Mouse (Mus musculus): ENCODE results near the gene Oxsm. TPM values are rescaled to one million over a fixed set of nuclear protein-coding genes. Genes with fewer than 3 reads are reported as not detected.

Gene Oxsm
- total RNA-seq, 2 experiments from 2014 or later = 17.1 to 18.8 TPM

DNA sequence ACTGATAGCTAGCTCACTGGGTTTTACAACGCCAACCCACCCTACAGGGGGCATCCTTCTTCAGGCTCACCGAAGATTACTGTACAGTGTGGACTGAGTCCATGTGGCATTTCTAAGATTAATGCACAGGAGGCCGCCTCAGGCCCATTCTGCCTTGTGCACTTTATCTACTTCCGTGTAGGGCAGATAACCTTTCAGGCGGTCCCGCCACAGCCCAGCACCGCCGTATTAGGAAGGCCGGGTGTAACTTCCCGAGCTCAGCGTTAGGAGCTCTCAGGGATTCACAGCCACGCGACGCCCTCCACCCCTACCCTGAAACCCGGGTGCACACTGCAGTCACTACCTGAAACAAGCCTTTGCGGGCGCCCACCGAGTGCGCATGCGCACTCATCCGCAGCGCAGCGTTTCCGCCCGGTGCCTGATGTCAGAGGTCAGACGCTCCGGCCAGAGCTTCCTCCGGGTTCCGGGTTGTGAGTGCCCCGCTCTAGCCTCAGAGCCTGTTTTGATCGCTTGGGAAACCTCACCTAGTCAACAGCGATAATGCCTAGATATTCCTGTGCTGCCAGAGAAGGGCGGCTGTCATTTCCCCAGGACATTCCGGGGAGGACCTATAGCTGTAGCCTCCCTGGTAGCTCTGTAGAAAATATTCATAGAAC lies 6.5 kb downstream of the Oxsm start:
- intact Hi-C loops (cut with DNase I) = no loop called here
- DNase-seq = peak; percentile 94

DNA sequence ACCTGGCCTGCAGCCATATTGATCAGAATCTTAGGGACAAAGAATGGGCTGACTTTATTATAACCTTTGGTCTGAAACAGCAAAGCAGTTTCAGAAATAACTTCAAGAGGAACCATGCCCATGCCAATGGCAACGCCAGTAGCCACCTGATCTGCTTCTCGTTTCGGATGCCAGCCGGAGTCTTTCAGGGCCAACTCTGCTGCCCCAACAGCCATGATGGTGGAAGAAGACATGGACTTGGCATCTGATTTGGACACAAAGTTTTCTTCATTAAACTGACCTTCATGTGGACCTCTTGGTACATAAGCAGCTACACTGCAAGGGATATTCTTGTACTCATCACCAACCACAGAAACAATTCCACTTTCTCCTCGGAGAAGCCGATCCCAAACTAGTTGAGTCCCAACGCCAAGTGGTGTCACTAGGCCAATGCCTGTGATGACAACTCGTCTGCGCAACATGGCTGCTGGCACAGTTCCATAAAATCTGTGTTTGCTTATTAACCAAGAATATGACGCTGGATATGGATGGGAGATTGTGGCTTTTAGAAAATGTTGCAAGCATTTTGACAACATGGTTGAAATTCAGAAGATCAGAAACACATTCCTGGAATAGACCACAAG lies 7.3 kb downstream of the Oxsm start:
- intact Hi-C loops (cut with DNase I) = no loop called here
- DNase-seq = peak in 1 of 2 experiments; percentile 23

DNA sequence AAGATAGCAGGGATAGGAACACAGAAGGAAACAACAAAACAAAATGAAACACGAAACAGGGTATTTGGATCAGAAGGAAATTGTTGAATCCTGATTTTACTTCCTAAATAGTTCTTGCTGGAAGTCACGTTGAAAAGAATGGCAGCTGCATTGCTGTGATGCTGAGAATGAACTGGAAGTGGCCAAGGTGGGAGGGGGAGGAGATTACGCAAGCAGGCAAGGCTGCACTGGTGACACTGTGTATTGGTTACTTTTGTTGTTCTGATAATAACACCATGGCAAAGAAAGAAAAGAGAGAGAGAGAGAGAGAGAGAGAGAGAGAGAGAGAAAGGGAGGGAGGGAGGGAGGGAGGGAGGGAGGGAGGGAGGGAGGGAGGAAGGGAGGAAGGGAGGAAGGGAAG lies 13.1 kb downstream of the Oxsm start:
- intact Hi-C loops (cut with DNase I) = no loop called here
- DNase-seq = no peak

DNA sequence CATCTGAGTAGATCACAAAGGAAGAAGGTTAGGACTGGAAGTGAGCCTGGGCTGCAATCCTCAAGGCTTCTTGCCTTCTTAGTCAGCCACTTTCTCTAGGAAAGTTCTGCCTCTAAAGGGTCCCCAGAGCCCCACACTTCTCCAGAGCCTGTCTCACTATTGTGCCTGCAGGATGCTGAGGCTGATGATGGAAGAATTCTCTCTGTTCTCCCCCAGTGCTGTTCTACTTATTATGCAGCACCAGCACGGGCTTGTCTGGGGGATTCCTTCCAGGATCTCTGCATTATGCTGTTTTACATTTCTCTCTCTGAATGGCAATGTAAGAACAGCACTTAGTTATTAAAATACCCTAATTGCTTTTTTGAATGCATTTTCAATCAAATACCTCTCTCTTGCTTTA lies 16.1 kb downstream of the Oxsm start:
- intact Hi-C loops (cut with DNase I) = no loop called here
- DNase-seq = no peak

DNA sequence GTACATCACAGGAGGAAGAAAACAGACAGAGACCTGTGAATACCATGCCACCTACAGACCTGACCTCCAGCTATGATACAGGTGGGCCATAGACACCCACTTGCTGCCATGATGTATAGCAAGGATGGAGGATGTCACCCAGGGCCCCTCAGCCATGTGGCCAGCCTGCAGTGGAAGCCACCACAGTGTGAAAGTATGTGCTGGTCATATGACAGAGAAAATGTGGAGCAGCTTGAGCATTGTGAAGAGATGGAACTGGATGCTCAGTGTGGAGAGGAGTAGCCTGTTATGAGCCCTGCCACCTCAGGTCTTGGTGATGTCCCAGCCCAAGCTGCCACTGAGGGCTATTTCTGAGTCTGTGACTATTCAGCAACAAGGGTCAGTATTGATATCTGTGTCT lies 19.0 kb downstream of the Oxsm start:
- intact Hi-C loops (cut with DNase I) = no loop called here
- DNase-seq = no peak

DNA sequence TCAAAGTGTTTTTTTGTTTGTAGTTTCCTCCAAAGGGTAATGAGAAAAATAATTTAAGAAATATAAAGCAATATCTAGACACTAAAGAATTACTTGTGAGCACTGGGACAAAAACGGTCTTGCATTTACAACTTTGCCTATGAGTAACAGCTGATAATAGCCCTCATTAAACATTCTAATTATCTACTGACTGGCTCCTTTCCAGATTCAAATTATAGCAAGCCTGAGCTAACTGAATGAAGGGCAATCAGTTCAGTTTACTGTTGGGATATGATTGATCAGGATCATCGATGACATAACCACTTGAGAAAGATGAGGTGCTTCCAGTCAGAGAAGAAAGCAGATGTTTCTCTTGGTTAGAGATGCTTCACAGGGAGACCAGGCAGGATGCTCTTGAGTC lies 20.2 kb downstream of the Oxsm start:
- intact Hi-C loops (cut with DNase I) = no loop called here
- DNase-seq = no peak

DNA sequence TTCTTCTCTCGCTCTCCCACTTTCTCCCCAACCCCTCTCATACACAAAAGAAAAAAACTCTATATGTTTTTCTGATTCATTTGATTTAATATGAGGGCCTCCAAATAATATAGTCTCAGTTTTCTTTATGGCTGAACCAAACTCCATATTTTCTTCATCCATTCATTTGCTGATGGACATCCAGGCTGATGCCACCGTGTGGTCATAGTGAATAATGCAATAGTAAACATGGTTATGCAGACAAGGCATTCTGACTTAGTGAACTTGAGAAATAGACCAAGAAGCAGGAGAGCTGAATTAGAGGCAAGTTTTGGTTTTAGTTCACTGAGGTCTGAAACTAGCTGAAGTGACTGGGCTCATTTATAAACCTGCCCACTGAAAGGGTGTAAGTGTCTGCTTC lies 30.6 kb downstream of the Oxsm start:
- intact Hi-C loops (cut with DNase I) = no loop called here
- peak; percentile 20 to 46 for DNase-seq

DNA sequence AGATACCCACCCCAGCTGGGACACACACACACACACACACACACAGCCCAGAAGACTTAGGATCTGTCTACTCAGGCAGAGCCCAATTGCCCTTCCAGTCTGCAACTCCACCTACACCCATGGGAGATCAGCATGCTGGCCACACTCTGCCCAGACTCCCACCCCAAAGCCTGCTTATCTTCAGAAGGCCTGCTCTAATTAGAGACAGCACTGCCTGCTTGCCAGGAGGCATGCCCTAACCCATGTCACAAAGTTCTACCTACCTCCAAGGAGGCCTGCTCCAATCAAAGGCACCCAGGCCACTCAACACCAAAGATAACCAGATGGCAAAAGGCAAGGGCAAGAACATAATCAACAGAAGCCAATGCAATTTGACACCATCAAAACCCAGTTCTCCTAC lies 41.9 kb downstream of the Oxsm start:
- no peak for DNase-seq
- intact Hi-C loops (cut with DNase I) = no loop called here

DNA sequence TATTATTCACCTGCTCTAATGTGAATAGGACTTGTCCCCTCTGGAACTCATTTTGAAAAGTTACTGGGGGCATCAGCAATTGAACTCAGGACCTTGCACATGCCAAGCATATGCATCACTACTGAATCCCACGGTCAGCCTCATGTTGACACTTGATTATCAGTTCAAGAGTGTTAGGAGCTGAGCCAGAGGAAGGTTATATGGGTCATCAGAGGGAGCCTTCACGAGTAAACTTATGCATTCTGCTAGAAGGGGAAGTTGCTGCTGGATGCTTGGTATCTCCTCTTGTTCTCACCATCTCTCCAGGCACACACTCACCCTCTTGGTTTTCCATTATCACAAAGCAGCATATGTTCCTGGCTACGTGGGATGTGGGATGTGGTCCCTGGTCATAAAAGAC lies 47.9 kb downstream of the Oxsm start:
- intact Hi-C loops (cut with DNase I) = loop anchor here (5.0 kb wide), 1 partner anchor 1214 kb away; no protein-coding TSS in a partner anchor
- DNase-seq = no peak

DNA sequence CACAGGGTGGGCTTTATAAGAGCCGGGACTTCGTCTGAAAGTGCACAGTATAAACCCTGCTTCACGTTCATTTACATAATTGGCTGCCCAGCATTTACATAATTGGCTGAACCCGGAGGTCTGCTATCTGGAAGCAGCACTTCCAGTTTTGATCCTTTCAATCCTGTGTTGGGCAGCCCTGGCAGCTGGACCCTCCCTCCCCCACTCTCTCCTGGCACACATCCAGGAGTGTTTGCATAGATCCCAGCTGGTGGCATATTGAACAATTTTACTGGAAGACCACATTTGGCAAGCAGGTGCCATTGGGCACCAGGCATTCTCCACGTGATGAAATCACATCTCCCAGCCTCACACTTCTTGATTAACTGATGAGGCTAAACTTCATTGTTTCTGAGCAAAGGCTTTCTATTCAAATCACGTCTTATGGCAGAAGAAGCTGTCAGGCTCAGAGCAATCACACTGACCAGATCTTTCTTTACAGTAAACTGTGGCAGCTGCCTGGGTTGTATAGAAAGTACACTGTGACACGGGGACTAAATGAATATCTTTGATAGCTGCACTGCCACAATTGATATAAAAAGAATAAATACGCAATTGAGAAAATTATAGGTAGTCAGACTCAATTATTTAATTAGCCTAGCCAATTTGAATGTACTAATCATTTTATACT lies 48.5 kb downstream of the Oxsm start:
- intact Hi-C loops (cut with DNase I) = loop anchor here (5.0 kb wide), 1 partner anchor 1214 kb away; no protein-coding TSS in a partner anchor
- DNase-seq = peak; percentile 20 to 33

DNA sequence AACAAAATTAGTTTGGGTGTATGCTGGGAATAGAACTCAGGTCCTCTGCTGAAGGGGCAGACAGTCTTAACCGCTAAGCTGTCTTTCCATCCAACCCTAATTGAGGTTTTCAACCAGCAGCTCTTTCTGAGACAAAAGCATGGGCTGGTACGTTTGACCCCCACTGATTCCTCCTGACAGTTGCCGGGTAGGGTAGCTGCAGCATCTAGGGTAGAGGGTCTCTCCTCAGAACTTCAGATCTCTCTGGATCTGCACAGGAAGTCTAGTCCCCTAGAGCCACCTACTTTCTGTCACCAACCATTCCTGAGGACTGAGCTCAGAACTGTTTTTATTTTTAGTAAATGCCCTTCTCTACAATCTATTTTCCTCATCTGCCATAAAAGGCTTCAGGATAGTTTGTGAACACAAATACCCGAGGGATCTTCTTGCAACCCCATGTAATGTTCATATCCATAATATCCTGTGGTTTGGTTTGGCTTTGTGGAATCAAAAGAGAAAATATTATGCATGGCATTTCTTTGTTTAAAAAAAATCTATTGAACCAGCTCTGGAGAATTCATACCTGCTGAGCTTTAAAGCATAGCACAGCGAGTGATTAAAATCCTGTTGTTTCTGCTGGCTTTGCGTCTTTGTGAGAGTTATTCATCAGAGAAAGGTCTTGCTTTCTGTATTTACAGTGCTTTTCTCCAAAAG lies 49.2 kb downstream of the Oxsm start:
- intact Hi-C loops (cut with DNase I) = loop anchor here (5.0 kb wide), 1 partner anchor 1213 kb away; no protein-coding TSS in a partner anchor
- DNase-seq = peak in 1 of 2 experiments; percentile 5

DNA sequence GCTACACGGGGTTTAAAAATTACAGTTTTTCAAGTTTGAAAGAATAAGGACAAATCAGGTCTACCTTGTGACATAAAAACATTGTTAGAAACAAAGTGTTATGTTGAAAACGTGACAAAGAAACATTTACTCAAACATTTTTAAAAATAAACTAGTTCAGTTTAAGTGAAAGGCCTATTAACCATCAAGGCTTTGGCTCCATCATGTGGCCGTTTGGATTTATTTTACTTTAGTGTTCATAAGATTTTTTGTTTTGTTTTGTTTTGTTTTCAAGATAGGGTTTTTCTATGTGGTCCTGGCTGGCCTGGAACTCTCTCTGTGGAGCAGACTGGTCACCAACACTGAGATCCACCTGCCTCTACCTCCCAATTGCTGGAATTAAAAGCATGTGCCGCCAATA lies 53.1 kb downstream of the Oxsm start:
- intact Hi-C loops (cut with DNase I) = loop anchor here (2.0 to 5.0 kb wide), 3 partner anchors 181 to 1334 kb away; no protein-coding TSS in a partner anchor
- DNase-seq = peak; percentile 8 to 34

DNA sequence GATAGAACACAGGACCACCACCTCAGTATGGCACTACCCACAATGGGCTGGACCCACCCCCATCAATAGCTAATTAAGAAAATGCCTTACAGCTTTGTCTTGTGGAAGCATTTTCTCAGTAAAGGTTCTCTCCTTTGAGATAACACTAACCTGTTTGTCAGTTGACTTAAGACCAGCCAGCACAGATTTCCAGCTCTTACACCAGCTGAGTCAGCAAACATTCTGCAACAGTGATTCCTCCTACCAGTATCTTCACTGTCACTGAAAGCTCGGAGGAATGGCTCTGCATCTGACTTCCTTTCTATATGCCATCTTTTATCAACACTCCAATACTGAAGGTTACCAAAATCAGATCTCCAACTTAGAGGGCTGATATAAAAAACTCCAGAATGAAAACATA lies 54.1 kb downstream of the Oxsm start:
- intact Hi-C loops (cut with DNase I) = loop anchor here (5.0 kb wide), 2 partner anchors 182 to 1333 kb away; no protein-coding TSS in a partner anchor
- no peak for DNase-seq

DNA sequence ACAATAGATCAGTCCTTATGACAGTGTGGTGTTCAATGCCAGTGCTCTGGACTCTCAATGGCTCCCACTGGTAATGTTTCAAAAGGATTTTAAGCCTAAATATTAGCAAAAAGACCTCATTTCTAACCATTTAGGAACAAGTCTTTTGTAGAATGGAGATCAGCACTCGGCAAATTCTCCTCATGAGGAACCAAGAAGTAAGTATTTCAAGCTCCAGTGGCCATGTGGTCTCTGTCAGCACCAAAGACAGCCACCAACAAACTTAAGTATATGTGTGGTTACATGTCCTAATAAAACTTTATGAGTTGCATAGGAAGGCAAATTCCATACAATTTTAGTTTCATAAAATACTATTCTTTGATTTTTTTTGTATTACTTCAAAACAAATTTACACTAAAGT lies 55.5 kb downstream of the Oxsm start:
- intact Hi-C loops (cut with DNase I) = no loop called here
- DNase-seq = no peak

DNA sequence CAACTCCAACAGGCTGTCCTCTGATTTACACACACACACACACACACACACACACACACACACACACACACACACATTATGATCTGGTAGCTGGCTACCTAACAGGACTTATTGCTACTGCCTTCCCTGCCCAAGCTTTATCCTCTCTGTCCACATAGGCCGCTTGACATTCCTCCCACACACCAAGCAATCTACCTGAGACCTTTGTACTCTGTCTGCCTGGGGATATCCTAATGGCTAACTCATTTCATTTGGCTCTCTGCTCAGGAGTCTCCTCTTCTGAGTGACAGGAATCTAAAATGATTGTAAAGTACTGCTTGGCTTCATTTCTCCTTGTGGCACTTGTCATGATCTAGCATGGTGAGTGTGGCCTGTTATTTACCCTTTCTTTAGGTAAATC lies 60.5 kb downstream of the Oxsm start:
- intact Hi-C loops (cut with DNase I) = no loop called here
- no peak for DNase-seq

Other genes starting within 250 kb of the Oxsm start
- 10 to 100 TPM; 35.4 to 36.2 TPM for gene Ngly1, start 528 bp downstream of the Oxsm start, total RNA-seq (2021)
- gene Top2b, start 115.4 kb upstream of the Oxsm start, total RNA-seq (2021) = 100 to 1,000 TPM in 1 of 2 experiments, 10 to 100 TPM in 1; 96.3 to 108 TPM